Comparison of ENCODE assay signal across 8 mouse cellular contexts in the genomic region with DNA sequence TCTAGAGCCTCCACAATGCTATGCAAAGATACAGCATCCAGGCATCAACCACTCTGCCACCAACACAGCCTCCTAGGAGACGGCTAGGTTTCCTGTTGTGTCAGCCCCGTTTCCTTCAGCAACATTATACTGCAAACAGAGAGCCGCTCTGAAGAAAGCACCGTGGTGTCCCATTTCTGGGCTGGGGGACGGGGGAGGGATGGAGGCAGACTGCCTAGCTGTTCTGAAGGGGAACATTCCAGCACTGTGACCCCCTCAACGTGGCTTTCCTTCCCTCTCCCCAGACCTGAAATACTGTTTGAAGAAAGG.
DNase-seq lines count a peak whose midpoint lies in the region; ATAC-seq and TF ChIP-seq lines count a peak whose summit lies in the region.

No protein-coding gene starts in this region.

- no peak for TF ChIP-seq CTCF in heart, adult 2 months (IDR thresholded peaks at IDR 0.05)
- no peak for TF ChIP-seq CTCF in hindbrain, postnatal 0 days (IDR thresholded peaks at IDR 0.05; ENCODE audit: low read depth)
- no peak for TF ChIP-seq CTCF in layer of hippocampus, adult 2 months (conservative IDR thresholded peaks at IDR 0.05)

- no peaks in the 10 kb centered on the region for H3K9me3 ChIP-seq in hindbrain, postnatal 0 days (ENCODE audit: low read length)

- peak; percentile 55 for ATAC-seq in common myeloid progenitor, adult 5-6 weeks (replicated peaks; ENCODE audit: low read depth, poor library complexity, severe bottlenecking)
- ATAC-seq in hindbrain, postnatal 0 days = peak; percentile 25; the same call in 1 of the 2 replicates

- WGBS in heart, adult 2 months = 33% methylated on average over 6 of the region's 6 CpGs
- WGBS in hindbrain, postnatal 0 days = 39% methylated on average over 6 of the region's 6 CpGs
- 39% methylated on average over 6 of the region's 6 CpGs for WGBS in macrophage (ENCODE audit: missing documents)

- intact Hi-C loops in heart, adult 2 months (cut with DNase I) = no loop called here
- intact Hi-C loops in heart, postnatal 25 days (cut with DNase I) = loop anchor here (5.0 kb wide), 1 partner anchor 107 kb away; a partner anchor contains a TSS

- TF ChIP-seq POLR2A in heart, adult 2 months (IDR thresholded peaks at IDR 0.05; ENCODE audit: insufficient read depth, low read depth, low read length) = no peak

- H3K4me2 ChIP-seq in hindbrain, postnatal 0 days (ENCODE audit: low read depth, low read length) = no peak overlapping the region

- H3K9ac ChIP-seq in heart, adult 2 months (ENCODE audit: low read depth, low read length) = no peak overlapping the region
- no peak overlapping the region for H3K9ac ChIP-seq in hindbrain, postnatal 0 days (replicated peaks; ENCODE audit: low read length)

- peaks cover 25% of the 10 kb centered on the region for H3K36me3 ChIP-seq in heart, adult 2 months (ENCODE audit: control insufficient read depth, insufficient read depth, low read length)
- no peaks in the 10 kb centered on the region for H3K36me3 ChIP-seq in hindbrain, postnatal 0 days (ENCODE audit: insufficient read depth, low read length)
- H3K36me3 ChIP-seq in macrophage (ENCODE audit: inconsistent target) = no peaks in the 10 kb centered on the region

- DNase-seq in heart, adult 2 months = no peak
- no peak for DNase-seq in heart, postnatal 25 days (ENCODE audit: low spot score)
- DNase-seq in hindbrain, postnatal 0 days (ENCODE audit: low spot score) = no peak
- no peak for DNase-seq in layer of hippocampus, adult 2 months (ENCODE audit: low spot score in 2 of 2)
- DNase-seq in spleen, postnatal 10 days (ENCODE audit: low spot score in 2 of 2) = no peak
- no peak for DNase-seq in c-Kit-positive CD71-positive TER-119-positive erythroid progenitor cells, embryonic 14.5 days (ENCODE audit: low spot score)

- H3K79me2 ChIP-seq in heart, adult 2 months (replicated peaks; ENCODE audit: control insufficient read depth, insufficient read depth, low read length) = no peaks in the 10 kb centered on the region; the same call in 1 of the 2 replicates
- no peaks in the 10 kb centered on the region; the same call in 1 of the 2 replicates for H3K79me2 ChIP-seq in macrophage (ENCODE audit: inconsistent target)

- H3K27ac ChIP-seq in heart, adult 2 months = peak overlapping the region; percentile 67
- peak overlapping the region; percentile 8; the same call in 1 of the 2 replicates for H3K27ac ChIP-seq in hindbrain, postnatal 0 days
- peak overlapping the region; percentile 100 for H3K27ac ChIP-seq in macrophage
- no peak overlapping the region for H3K27ac ChIP-seq in layer of hippocampus, adult 2 months

- no peak overlapping the region for H3K4me3 ChIP-seq in heart, adult 2 months
- H3K4me3 ChIP-seq in hindbrain, postnatal 0 days (ENCODE audit: low read length) = no peak overlapping the region
- H3K4me3 ChIP-seq in macrophage (ENCODE audit: inconsistent target) = no peak overlapping the region
- H3K4me3 ChIP-seq in layer of hippocampus, adult 2 months = no peak overlapping the region

- H3K4me1 ChIP-seq in heart, adult 2 months (ENCODE audit: control insufficient read depth, insufficient read depth, low read length) = peaks cover 32% of the 10 kb centered on the region
- H3K4me1 ChIP-seq in hindbrain, postnatal 0 days (ENCODE audit: insufficient read depth, low read length) = peaks cover 5% of the 10 kb centered on the region; the same call in 1 of the 2 replicates

- TF ChIP-seq EP300 in heart, adult 2 months (IDR thresholded peaks at IDR 0.05; ENCODE audit: insufficient read depth, low read depth, low read length) = no peak

- no peaks in the 10 kb centered on the region for H3K27me3 ChIP-seq in heart, adult 2 months (ENCODE audit: control insufficient read depth, insufficient read depth, low read length)
- H3K27me3 ChIP-seq in hindbrain, postnatal 0 days (ENCODE audit: insufficient read depth, low read length) = no peaks in the 10 kb centered on the region
